Mouse (Mus musculus) forebrain, embryonic 14.5 days (tissue): ENCODE data around the gene Npas3. TPM values are rescaled to one million over a fixed set of nuclear protein-coding genes. Genes with fewer than 3 reads are reported as not detected.

Experiments used
- ATAC-seq: fragments of 200-750 bp; cut with Nextera tagmentation; 2 replicates; pipeline ENCODE4 v1.8.0; 2017; ENCODE audit warnings: mild to moderate bottlenecking, moderate library complexity
- DNase-seq: peaks from one replicate; pipeline ENCODE4 v3.0.0-alpha.2; 2015; ENCODE audit warnings: low spot score
- H3K27ac ChIP-seq: fragments of 300-500 bp; sonication (generic); 2 replicates; pipeline ENCODE4 v1.5.1; 2014; ENCODE audit warnings: low read depth, mild to moderate bottlenecking, control low read depth, low read length, moderate library complexity
- H3K27me3 ChIP-seq: fragments of 300-500 bp; sonication (generic); replicated peaks from 2 replicates; pipeline ENCODE4 v1.6.1; 2014; ENCODE audit warnings: low read length, control low read depth, mixed read lengths; ENCODE audit not compliant: control insufficient read depth, insufficient read depth
- H3K36me3 ChIP-seq: fragments of 300-500 bp; sonication (generic); 2 replicates; pipeline ENCODE4 v1.6.1; 2014; ENCODE audit warnings: low read length, control low read depth; ENCODE audit not compliant: control insufficient read depth, insufficient read depth
- H3K4me1 ChIP-seq: fragments of 300-500 bp; sonication (generic); 2 replicates; pipeline ENCODE4 v1.6.1; 2014; ENCODE audit warnings: antibody characterized with exemption, low read length, control low read depth; ENCODE audit not compliant: control insufficient read depth, insufficient read depth
- H3K4me2 ChIP-seq: fragments of 300-500 bp; sonication (generic); 2 replicates; pipeline ENCODE4 v1.6.1; 2014; ENCODE audit warnings: mild to moderate bottlenecking, control low read depth, low read length
- H3K4me3 ChIP-seq: fragments of 300-500 bp; sonication (generic); 2 replicates; pipeline ENCODE4 v1.5.1; 2014; ENCODE audit warnings: low read depth, low read length, control low read depth
- H3K9ac ChIP-seq: fragments of 300-500 bp; sonication (generic); 2 replicates; pipeline ENCODE4 v1.6.1; 2014; ENCODE audit warnings: mild to moderate bottlenecking, low read length, control low read depth, moderate library complexity
- H3K9me3 ChIP-seq: fragments of 300-500 bp; sonication (generic); replicated peaks from 2 replicates; pipeline ENCODE4 v1.6.1; 2016; ENCODE audit warnings: low read length, control low read depth, mixed read lengths; ENCODE audit not compliant: control insufficient read depth
- WGBS: fragments of 180-500 bp; shearing (Covaris S2); extraction: QIAGEN DNeasy Blood & Tissue Kit; methylation state at CpG from one replicate; pipeline ENCODE4 v1.1.7; 2014; 5-methylcytosine and 5-hydroxymethylcytosine counted together
- polyA plus RNA-seq: library from polyadenylated mRNA; unstranded; fragments of >200 nt; fragmentation: Nextera tagmentation; extraction: Ambion mirVana; gene quantifications from 2 replicates; pipeline ENCODE4 v1.2.1, GENCODE M21; 2014

Gene Npas3
- polyA plus RNA-seq, 1 experiment from 2014 or later: 12.9 TPM

DNA sequence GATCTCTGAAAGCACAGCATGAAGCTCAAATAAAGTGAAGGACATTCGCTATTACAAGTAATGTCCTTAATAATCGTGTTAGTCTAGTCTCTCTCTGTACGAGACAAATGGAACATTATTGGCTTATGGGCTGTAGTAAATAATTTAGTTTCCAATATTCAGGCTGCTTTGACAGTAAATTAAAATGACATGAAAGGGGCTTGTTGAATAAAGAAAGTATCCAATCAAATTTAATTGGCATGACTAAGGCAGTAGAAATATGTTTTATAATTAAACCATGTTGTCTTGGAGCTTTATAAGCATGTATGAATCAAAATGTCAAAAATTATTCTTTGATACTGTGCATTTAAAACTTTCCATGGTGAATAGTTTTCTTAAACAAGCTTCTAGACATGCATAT is 278.6 kb downstream of the Npas3 start:
- H3K27me3 ChIP-seq: no peaks in the 10 kb centered on the region
- H3K9me3 ChIP-seq: no peaks in the 10 kb centered on the region
- H3K4me2 ChIP-seq: no peak overlapping the region
- no peak overlapping the region for H3K27ac ChIP-seq
- H3K4me3 ChIP-seq: no peak overlapping the region
- H3K36me3 ChIP-seq: no peaks in the 10 kb centered on the region
- H3K4me1 ChIP-seq: 0 out of 2 replicates have a peak, but pooled peaks cover 3% of the 10 kb centered on the region
- WGBS: 66% methylated on average over 3 of the region's 3 CpGs
- DNase-seq (no peak), ATAC-seq (no peak)
- H3K9ac ChIP-seq: no peak overlapping the region

DNA sequence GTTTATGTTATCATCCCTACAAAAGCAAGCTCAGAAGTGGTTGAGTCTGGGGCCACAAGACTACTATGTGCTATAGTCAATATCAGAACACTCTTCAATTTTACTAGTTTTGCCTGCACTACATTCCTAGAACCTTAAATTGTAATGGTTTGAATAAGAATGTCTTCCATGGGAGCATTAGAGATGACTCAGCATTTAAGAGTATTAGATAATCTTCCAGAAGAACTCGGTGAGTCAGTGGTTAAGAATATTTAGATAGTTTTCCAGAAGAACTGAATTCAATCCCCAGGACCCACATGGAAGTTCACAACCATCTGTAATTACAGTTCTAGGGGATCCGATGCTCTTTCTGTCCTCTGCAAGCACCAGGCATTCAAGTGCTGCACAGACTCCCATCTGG is 280.9 kb downstream of the Npas3 start:
- Histone ChIP-seq H3K27ac (no peak overlapping the region), H3K4me3 (no peak overlapping the region), H3K9me3 (no peaks in the 10 kb centered on the region), H3K9ac (no peak overlapping the region), H3K27me3 (no peaks in the 10 kb centered on the region), H3K36me3 (no peaks in the 10 kb centered on the region), H3K4me1 (0 out of 2 replicates have a peak, but pooled peaks cover 3% of the 10 kb centered on the region), H3K4me2 (no peak overlapping the region)
- ATAC-seq (no peak), DNase-seq (no peak)
- 93% methylated on average over 2 of the region's 2 CpGs for WGBS

DNA sequence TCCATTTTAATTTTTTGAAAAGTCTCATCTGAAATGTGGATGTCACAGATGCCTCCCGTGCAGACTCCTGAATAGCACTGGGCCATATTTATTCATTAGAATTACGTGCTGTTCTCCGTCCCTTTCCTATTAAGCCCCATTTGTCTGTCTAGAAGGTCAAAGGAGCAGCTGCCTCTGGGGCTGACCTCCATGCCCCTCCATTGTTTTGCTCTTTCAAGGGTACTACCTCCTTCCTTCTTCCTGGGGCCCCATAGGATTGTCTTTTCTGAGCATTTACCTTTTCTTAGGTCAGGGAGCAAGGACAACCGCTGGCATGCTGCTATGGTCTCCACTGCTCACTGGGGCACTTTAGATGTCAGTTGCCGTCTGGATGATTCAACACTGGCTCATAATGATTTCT is 288.3 kb downstream of the Npas3 start:
- H3K9me3 ChIP-seq: no peaks in the 10 kb centered on the region
- H3K4me3 ChIP-seq: no peak overlapping the region
- no peak for ATAC-seq
- H3K4me1 ChIP-seq: no peaks in the 10 kb centered on the region
- DNase-seq: no peak
- H3K4me2 ChIP-seq: no peak overlapping the region
- no peaks in the 10 kb centered on the region for H3K36me3 ChIP-seq
- WGBS: 29% methylated on average over 5 of the region's 5 CpGs
- H3K9ac ChIP-seq: no peak overlapping the region
- H3K27me3 ChIP-seq: no peaks in the 10 kb centered on the region
- no peak overlapping the region for H3K27ac ChIP-seq

DNA sequence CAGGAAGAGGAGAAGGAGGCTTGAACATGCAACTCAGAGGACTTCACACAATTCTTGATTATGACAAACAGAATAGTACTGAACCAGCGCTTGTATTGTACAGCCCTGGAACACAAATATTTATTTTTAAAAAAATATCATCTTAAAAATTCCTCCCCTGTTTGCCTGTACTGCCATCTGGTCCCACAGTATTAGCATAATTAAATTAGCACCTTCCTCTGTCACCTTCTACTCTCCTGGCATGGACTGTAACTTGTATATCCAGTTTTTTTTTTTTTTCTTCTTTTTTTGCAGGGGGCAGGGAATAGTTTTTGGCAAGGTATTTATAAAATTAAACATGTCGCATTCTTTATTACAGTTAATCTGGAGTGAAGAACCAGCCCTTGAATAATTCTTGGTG is 307.9 kb downstream of the Npas3 start:
- no peak overlapping the region for H3K4me2 ChIP-seq
- ATAC-seq (peak; percentile 44; the same call in 1 of the 2 replicates), DNase-seq (peak; percentile 47)
- WGBS: 79% methylated on average over 2 of the region's 2 CpGs
- H3K36me3 ChIP-seq: no peaks in the 10 kb centered on the region
- H3K9ac ChIP-seq: no peak overlapping the region
- no peaks in the 10 kb centered on the region for H3K9me3 ChIP-seq
- peaks cover 5% of the 10 kb centered on the region; the same call in 1 of the 2 replicates for H3K4me1 ChIP-seq
- no peaks in the 10 kb centered on the region for H3K27me3 ChIP-seq
- no peak overlapping the region for H3K4me3 ChIP-seq
- no peak overlapping the region for H3K27ac ChIP-seq

DNA sequence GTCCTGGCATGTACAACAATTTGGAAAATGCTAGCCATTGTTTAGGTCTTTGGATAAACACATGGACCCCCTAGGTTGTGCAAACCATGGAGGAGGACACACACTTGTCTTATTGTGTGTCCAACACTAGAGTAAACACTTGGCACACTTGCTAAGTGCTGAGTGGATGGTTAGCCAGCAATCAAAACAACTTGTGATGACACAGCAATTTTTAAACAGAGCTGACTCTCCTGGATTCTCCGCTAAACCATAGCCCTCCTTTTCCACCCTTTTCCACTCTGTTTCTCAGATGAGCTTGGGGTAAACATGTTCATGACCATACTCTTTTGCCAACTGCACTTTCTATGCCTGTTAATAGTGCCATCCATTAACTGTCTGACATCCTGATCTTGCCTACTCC is 309.8 kb downstream of the Npas3 start:
- Histone ChIP-seq H3K4me2 (no peak overlapping the region), H3K4me3 (no peak overlapping the region), H3K4me1 (peaks cover 5% of the 10 kb centered on the region; the same call in 1 of the 2 replicates), H3K9me3 (no peaks in the 10 kb centered on the region), H3K27me3 (no peaks in the 10 kb centered on the region), H3K27ac (no peak overlapping the region), H3K36me3 (no peaks in the 10 kb centered on the region), H3K9ac (no peak overlapping the region)
- no peak for ATAC-seq
- WGBS: 94% methylated on average over 1 of the region's 1 CpGs
- DNase-seq: no peak

DNA sequence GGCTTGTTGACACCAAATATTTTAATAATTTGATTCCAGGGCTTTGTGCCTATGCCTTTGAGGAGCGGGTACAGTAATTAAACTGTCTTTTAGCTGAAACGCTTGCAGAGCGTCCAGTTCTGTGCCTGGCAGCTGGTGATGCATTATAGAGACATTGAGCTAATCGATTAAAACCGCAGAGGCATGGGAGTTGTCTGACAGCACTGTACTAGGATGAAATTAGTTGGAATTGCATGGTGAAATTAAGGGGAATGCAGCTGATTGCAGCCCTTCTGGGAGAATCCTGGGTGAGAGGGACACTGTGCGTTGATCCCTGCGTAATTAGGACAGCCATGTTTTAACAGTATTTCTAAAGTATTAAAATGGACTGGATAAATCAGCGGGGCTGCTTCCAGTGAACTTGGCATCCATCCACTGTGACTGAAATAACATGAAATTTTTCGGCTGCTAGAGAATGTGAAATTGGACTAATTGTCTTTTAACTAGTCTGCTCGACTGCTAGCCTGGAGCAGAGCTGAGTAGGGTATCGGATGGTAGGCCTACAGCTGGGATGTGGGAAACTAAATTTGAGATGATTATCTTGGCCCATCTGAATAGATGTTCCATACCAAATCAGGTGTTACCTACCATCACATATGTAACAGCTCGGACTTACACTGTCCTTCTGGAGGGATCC is 318.4 kb downstream of the Npas3 start:
- DNase-seq (peak; percentile 69), ATAC-seq (peak; percentile 88)
- no peak overlapping the region for H3K4me2 ChIP-seq
- H3K9ac ChIP-seq: no peak overlapping the region
- H3K27ac ChIP-seq: peak overlapping the region; percentile 24
- WGBS: 36% methylated on average over 12 of the region's 12 CpGs
- H3K36me3 ChIP-seq: no peaks in the 10 kb centered on the region
- H3K9me3 ChIP-seq: no peaks in the 10 kb centered on the region
- no peaks in the 10 kb centered on the region for H3K27me3 ChIP-seq
- H3K4me3 ChIP-seq: no peak overlapping the region
- H3K4me1 ChIP-seq: peaks cover 15% of the 10 kb centered on the region

DNA sequence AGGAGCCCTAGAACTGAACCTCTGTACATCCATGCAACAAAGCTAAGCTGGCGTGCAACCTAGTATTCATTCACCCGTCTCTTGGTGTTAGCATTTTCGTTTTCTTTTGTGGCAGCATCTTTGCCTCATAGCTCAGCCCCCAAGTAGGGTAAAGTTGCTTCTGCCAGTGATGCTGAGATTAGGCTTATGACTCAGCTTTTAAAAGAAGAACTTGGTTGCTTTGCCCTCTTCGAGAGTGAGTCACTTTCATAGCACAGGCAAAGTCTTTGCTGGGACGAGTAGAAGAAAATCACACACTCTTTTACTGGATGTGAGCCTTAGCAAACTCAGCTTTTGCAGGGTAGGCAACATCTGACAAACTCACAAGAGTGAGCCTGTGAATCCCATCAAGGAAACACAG is 332.7 kb downstream of the Npas3 start:
- no peak overlapping the region for H3K4me3 ChIP-seq
- H3K9ac ChIP-seq: no peak overlapping the region
- H3K4me2 ChIP-seq: no peak overlapping the region
- H3K27me3 ChIP-seq: no peaks in the 10 kb centered on the region
- ATAC-seq (no peak), DNase-seq (no peak)
- H3K27ac ChIP-seq: no peak overlapping the region
- H3K36me3 ChIP-seq: no peaks in the 10 kb centered on the region
- no peaks in the 10 kb centered on the region for H3K4me1 ChIP-seq
- no peaks in the 10 kb centered on the region for H3K9me3 ChIP-seq
- WGBS: 93% methylated on average over 5 of the region's 5 CpGs

DNA sequence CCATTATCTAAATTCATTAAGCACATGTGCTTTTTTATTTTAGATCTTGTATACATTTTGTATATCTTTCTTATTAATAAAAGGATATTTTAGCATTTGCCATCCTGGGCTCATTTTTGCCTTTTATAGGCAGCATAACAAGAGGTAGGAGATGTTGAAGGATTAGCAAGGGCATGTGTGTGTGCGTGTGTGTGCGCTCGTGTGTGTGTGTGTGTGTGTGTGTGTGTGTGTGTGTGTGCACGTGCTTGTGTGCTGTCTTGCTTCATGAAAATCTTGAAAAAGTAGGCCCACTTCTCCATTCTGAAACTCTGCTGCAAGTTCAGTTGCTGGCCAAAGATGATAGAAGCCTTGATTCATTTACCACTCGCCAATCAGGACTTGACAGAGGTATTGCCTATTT is 338.8 kb downstream of the Npas3 start:
- peaks cover 28% of the 10 kb centered on the region for H3K4me1 ChIP-seq
- no peak overlapping the region for H3K9ac ChIP-seq
- ATAC-seq (peak; percentile 1; the same call in 1 of the 2 replicates), DNase-seq (no peak)
- no peak overlapping the region for H3K4me3 ChIP-seq
- WGBS: 37% methylated on average over 5 of the region's 5 CpGs
- no peaks in the 10 kb centered on the region for H3K9me3 ChIP-seq
- H3K27ac ChIP-seq: peak overlapping the region; percentile 18; the same call in 1 of the 2 replicates
- peak overlapping the region; percentile 27 for H3K4me2 ChIP-seq
- H3K36me3 ChIP-seq: no peaks in the 10 kb centered on the region
- no peaks in the 10 kb centered on the region for H3K27me3 ChIP-seq

DNA sequence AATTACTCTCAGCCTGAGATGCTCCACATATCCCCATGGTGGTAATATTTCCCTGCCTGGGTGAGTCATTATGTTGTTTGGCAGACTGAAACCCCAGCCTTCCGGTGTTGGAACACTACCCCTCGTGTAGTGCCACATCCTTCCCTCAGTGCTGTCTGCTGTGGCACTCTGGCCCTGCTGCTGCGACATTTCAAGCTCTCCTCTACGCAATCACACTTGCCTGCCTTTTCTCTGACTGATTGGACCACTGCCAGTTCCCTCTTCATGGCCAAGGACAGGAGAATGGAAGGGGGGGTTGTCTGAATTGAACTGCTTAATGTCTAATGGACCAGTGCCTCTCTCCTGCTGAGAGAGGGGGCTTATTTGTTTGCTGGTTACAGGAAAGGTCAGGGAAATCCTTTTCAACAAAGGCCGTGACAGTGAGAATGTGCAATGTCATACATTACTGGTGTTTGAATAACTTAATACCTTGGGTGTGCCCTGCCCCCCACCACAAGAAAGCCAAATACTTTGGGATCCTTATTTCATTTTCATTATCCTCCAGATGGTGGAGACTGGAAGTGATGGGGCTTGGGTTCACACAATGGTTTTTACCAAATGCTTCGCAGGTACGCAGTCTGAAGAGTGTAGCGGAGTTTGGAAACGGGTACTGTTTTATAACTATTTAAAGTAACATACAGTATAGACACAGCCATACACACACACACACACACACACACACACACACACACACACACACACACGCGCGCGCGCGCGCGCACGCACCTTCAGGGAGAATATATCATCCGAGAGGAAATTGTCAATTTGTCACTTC is 339.4 kb downstream of the Npas3 start:
- 49% methylated on average over 19 of the region's 19 CpGs for WGBS
- no peak overlapping the region for H3K4me3 ChIP-seq
- DNase-seq (peak; percentile 94), ATAC-seq (peak; percentile 93)
- no peaks in the 10 kb centered on the region for H3K9me3 ChIP-seq
- H3K4me2 ChIP-seq: peak overlapping the region; percentile 27
- H3K9ac ChIP-seq: no peak overlapping the region
- peak overlapping the region; percentile 18; the same call in 1 of the 2 replicates for H3K27ac ChIP-seq
- H3K27me3 ChIP-seq: no peaks in the 10 kb centered on the region
- no peaks in the 10 kb centered on the region for H3K36me3 ChIP-seq
- H3K4me1 ChIP-seq: peaks cover 28% of the 10 kb centered on the region
